Mouse (Mus musculus) thymus, adult 2 months (tissue): ENCODE data around the gene Spo11.

ENCODE experiments used
- CTCF ChIP-seq: fragments of 200-500 bp; IDR thresholded peaks from 2 replicates; pipeline ENCODE4 v1.5.1; 2012; ENCODE audit warnings: mild to moderate bottlenecking, control low read depth, low read length, moderate library complexity, borderline replicate concordance; ENCODE audit not compliant: control insufficient read depth, poor library complexity, insufficient read depth; ENCODE audit errors: extremely low read depth
- POLR2A ChIP-seq: fragments of 200-500 bp; IDR thresholded peaks from 2 replicates; pipeline ENCODE4 v1.6.1; 2012; ENCODE audit warnings: mild to moderate bottlenecking, low read length, control low read depth, moderate library complexity; ENCODE audit not compliant: control insufficient read depth, poor library complexity, insufficient read depth; ENCODE audit errors: extremely low read depth

- TF ChIP-seq CTCF (peak; percentile 81; the same call in 1 of the 2 replicates), POLR2A (no peak)
These were observed 18.7 kb downstream of the Spo11 start for GRCm38 (mm10) chr2:172996207-172996606.
